Mouse (Mus musculus) cortical plate, adult 2 months (tissue): ENCODE data around the gene Plppr2.

Source experiments
- CTCF ChIP-seq: fragments of 200-500 bp; IDR thresholded peaks from 2 replicates; pipeline ENCODE4 v1.5.1; 2011; ENCODE audit warnings: mild to moderate bottlenecking, control low read depth, low read length; ENCODE audit not compliant: insufficient read depth; ENCODE audit errors: extremely low read depth
- POLR2A ChIP-seq: fragments of 200-500 bp; IDR thresholded peaks from 2 replicates; pipeline ENCODE4 v1.6.1; 2011; ENCODE audit warnings: mild to moderate bottlenecking, low read length, control low read depth; ENCODE audit not compliant: insufficient read depth; ENCODE audit errors: extremely low read depth

GRCm38 (mm10) chr9:21996178-21996867 is 59.5 kb downstream of the Plppr2 start:
- no peak for TF ChIP-seq POLR2A
- no peak for TF ChIP-seq CTCF
